ENCODE assay signal across 9 mouse cellular contexts in the genomic region with DNA sequence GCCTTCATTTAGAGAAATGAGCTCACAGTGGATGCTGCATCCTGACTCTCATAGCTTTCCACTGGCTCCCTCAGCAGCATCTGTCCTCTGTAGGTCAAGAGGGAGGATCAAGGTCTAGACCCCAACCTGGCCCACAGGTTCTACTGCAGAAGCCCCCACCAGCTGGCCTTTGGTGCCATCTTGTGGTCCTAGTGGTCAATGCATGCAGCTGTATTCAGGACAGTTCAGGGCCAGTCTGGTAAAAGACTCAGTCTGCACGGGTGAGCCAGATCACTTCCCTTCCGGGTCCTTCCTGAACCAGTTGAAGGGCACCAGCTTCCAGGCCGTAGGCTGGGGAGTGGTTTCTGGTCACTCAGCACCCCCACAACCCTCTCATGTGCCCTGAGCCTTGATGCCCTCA. TPM values are rescaled to one million over a fixed set of nuclear protein-coding genes. Genes with fewer than 3 reads are reported as not detected.
DNase-seq lines count a peak whose midpoint lies in the region; ATAC-seq lines count a peak whose summit lies in the region.
"Had no signal": no experiment of that assay in that cellular context is flagged by ENCODE, and none has a peak within 500 bp of the region (broad histone marks: within the 10 kb centered on the region; RNA-seq: fewer than 3 reads in every experiment).

No protein-coding gene starts in this region.

- H3K9ac ChIP-seq in liver, embryonic 13.5 days = no peak overlapping the region

- H3K4me2 ChIP-seq in liver, embryonic 13.5 days = no peak overlapping the region

- peak; percentile 46 to 74 for DNase-seq in urinary bladder, adult 18-20 months (ENCODE audit: low spot score in 2 of 2)
- DNase-seq in urinary bladder, postnatal 10 days (ENCODE audit: low spot score) = no peak
- DNase-seq in cerebellum, postnatal 25 days = peak; percentile 62 to 81
- DNase-seq in heart, adult 9 months (ENCODE audit: low spot score in 2 of 2) = peak; percentile 17 to 30
- peak; percentile 67 for DNase-seq in kidney, postnatal 14 days
- peak; percentile 10 for DNase-seq in liver, embryonic 13.5 days
- DNase-seq in ovary, postnatal 14 days (ENCODE audit: low spot score) = peak; percentile 74
- peak; percentile 51 for DNase-seq in urinary bladder, adult 2 months (ENCODE audit: low spot score)

- H3K9me3 ChIP-seq in liver, embryonic 13.5 days (replicated peaks) = no peaks in the 10 kb centered on the region

- H3K36me3 ChIP-seq in liver, embryonic 13.5 days = no peaks in the 10 kb centered on the region

- H3K4me1 ChIP-seq in liver, embryonic 13.5 days (replicated peaks) = no peaks in the 10 kb centered on the region

- no peak overlapping the region for H3K4me3 ChIP-seq in liver, embryonic 13.5 days (replicated peaks)
- H3K4me3 ChIP-seq: erythroblast, embryonic 14.5 days had no signal

- no peak overlapping the region for H3K27ac ChIP-seq in liver, embryonic 13.5 days

- WGBS in liver, embryonic 13.5 days (ENCODE audit: insufficient replicate concordance) = 12% methylated on average over 3 of the region's 3 CpGs

- ATAC-seq in liver, embryonic 13.5 days (ENCODE audit: low read depth) = no peak

- 0 out of 2 replicates have a peak, but pooled peaks cover 2% of the 10 kb centered on the region for H3K27me3 ChIP-seq in liver, embryonic 13.5 days

RNA-seq across cellular contexts. Expression of gene Sstr5, which starts 10.7 kb away (rescaled TPM):
- polyA plus RNA-seq in liver, embryonic 13.5 days (2015; fragmentation: Nextera tagmentation; extraction: Ambion mirVana) = not detected in 2 replicates
- 0.06 TPM in 1 of 2 replicates, not detected in the other for polyA plus RNA-seq in urinary bladder, adult 2 months (2012; rRNA removed)
- polyA plus RNA-seq: erythroblast, embryonic 14.5 days had no signal

RNA-seq across cellular contexts. Expression of gene Tekt4, which starts 53.4 kb away (rescaled TPM):
- not detected in 2 replicates for polyA plus RNA-seq in liver, embryonic 13.5 days (2015; fragmentation: Nextera tagmentation; extraction: Ambion mirVana)
- polyA plus RNA-seq in urinary bladder, adult 2 months (2012; rRNA removed) = 0.12 and 0.15 TPM in 2 replicates
- polyA plus RNA-seq: erythroblast, embryonic 14.5 days had no signal
